Mouse (Mus musculus): ENCODE data around the gene Rnf222. TPM values are rescaled to one million over a fixed set of nuclear protein-coding genes. Genes with fewer than 3 reads are reported as not detected.
"Not testable (repeated sequence)": the region's sequence is repeated elsewhere in the genome, so short reads cannot be mapped to it uniquely, and the experiment has no call there.

Rnf222 gene
- polyA plus RNA-seq, 1 experiment from 2014 or later = 0.15 TPM

DNA sequence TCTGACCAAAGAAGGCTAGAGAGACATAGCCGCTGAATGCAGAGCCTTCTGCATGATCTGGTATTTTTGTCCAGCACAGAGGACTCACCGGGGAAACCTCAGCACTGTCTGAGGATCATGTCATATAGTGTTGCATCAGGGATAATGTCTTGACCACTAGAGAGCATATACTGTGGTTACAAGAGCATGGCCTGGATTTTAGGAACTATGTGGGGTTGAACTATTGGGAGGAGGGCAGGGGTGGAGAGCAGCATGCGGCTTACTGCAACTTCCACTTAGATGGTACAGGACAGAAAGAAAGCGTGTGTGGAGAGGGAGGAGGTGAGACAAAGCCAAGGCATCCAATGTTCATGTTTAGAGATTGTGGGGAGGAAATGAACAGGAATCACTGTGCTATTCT is 26.2 kb downstream of the Rnf222 start:
- no peak overlapping the region for H3K4me3 ChIP-seq
- no peak overlapping the region for H3K9ac ChIP-seq
- 79% methylated on average over 4 of the region's 4 CpGs for WGBS
- no peak overlapping the region for H3K4me2 ChIP-seq
- H3K27me3 ChIP-seq (replicated peaks) = no peaks in the 10 kb centered on the region; the same call in 1 of the 2 replicates
- H3K36me3 ChIP-seq = no peaks in the 10 kb centered on the region
- H3K27ac ChIP-seq (replicated peaks) = no peak overlapping the region
- ATAC-seq (ENCODE audit: extremely low read depth, insufficient number of reproducible peaks, low FRiP score, low TSS enrichment) = no peak
- H3K4me1 ChIP-seq = no peaks in the 10 kb centered on the region
- H3K9me3 ChIP-seq = no peaks in the 10 kb centered on the region

DNA sequence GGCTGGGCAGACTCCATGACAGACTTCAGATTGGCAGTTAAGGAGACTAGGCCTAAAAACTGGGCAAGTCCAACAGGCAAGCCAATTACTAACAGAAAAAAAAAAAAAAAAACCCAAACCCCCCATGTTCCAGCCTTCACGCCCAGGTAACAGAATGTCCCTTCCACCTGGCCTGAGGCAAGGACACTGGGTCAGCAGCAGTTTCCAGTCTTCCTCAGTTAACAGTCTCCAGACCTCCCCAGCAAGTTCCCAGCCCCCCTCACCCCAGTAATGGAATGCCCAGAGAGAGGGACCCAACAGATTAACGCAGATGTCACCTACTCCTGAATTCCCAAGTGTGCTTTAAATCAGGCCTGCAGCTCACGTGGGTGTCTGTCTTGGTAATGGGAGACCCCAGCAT is 34.8 kb downstream of the Rnf222 start:
- Histone ChIP-seq H3K27me3 (replicated peaks) (peaks cover 5% of the 10 kb centered on the region; the same call in 1 of the 2 replicates), H3K9ac (no peak overlapping the region), H3K4me3 (no peak overlapping the region), H3K4me2 (no peak overlapping the region), H3K27ac (replicated peaks) (no peak overlapping the region), H3K36me3 (no peaks in the 10 kb centered on the region), H3K9me3 (no peaks in the 10 kb centered on the region), H3K4me1 (no peaks in the 10 kb centered on the region)
- no peak for ATAC-seq (ENCODE audit: extremely low read depth, insufficient number of reproducible peaks, low FRiP score, low TSS enrichment)
- 62% methylated on average over 3 of the region's 3 CpGs for WGBS

DNA sequence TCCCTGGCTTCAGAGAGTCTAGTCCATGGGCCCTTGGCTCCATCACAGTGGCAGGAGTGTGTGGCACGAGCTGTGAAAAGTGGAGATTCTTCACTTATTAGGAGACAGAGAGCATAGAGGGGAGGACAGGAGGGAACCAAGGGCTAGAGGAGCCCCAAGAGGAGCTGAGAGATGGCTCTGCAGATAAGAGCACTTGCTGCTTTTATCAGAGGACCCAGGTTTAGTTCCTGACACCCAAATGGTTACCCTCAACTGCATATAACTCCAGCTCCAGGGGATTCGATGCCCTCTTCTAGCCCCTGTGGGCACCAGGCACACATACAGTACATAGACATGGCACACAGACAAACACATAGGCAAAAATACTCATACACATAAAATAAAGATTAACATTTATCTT is 36.4 kb downstream of the Rnf222 start:
- no peak overlapping the region for H3K4me2 ChIP-seq

DNA sequence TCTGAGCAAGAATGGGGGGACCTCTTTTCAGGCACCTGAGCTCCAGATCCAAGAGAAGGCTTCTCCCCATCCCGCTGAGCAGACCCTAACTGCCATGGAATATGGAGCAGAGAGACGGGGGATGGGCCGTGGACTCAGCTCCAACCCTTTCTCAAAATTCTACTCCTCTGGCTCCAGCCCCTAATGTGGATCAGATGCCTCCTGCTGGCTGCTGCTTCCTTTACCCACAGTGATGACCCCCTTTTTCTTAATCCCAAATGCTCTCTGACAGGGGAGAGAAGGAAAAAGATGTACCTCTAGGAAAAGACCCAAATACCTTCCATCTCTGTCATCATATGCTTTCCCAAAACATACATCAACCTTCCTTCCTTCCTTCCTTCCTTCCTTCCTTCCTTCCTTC is 38.6 kb downstream of the Rnf222 start, which contains the start of gene Odf4:
Odf4 (minus strand) TSS at position 101 of the 400 bp plus-strand sequence.
- Histone ChIP-seq H3K4me2 (no peak within 1 kb of the TSS), H3K4me3 (no peak within 1 kb of the TSS), H3K27me3 (replicated peaks) (peaks cover 4% of the 10 kb centered on the region; the same call in 1 of the 2 replicates), H3K36me3 (no peaks in the 10 kb centered on the region), H3K27ac (replicated peaks) (no peak within 1 kb of the TSS), H3K9me3 (no peaks in the 10 kb centered on the region), H3K9ac (no peak within 1 kb of the TSS), H3K4me1 (no peaks in the 10 kb centered on the region)
- no peak for ATAC-seq (ENCODE audit: extremely low read depth, insufficient number of reproducible peaks, low FRiP score, low TSS enrichment)
- 74% methylated on average over 3 of the region's 3 CpGs for WGBS

More for the DNA sequence above, 36.4 kb downstream of the Rnf222 start:
- Histone ChIP-seq H3K27me3 (replicated peaks) (peaks cover 5% of the 10 kb centered on the region; the same call in 1 of the 2 replicates), H3K9ac (no peak overlapping the region), H3K36me3 (no peaks in the 10 kb centered on the region), H3K4me1 (no peaks in the 10 kb centered on the region), H3K27ac (replicated peaks) (no peak overlapping the region), H3K9me3 (no peaks in the 10 kb centered on the region), H3K4me3 (no peak overlapping the region)
- WGBS = 71% methylated on average over 2 of the region's 2 CpGs
- no peak for ATAC-seq (ENCODE audit: extremely low read depth, insufficient number of reproducible peaks, low FRiP score, low TSS enrichment)

DNA sequence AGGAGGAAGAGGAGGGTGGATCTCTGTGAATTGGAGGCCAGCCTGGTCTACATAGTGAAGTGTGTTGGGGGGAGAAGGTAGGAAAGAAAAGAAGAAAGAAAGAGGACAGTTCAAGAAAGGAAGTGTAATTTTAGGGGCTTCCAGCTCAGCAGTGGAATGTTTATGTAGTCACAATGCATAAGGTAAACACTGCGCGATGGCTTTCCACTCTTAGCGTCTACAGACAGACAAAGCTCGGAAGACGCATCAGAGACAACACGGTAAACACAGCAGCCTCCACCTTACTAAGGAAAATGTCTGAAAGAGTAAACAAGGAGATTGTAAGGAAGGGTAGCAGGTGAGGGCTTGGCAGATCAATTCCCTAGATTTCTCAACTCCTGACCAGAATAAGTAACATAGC is 41.6 kb downstream of the Rnf222 start:
- ATAC-seq (ENCODE audit: extremely low read depth, insufficient number of reproducible peaks, low FRiP score, low TSS enrichment) = no peak
- no peaks in the 10 kb centered on the region; the same call in 1 of the 2 replicates for H3K27me3 ChIP-seq (replicated peaks)
- H3K9ac ChIP-seq = no peak overlapping the region
- no peaks in the 10 kb centered on the region for H3K4me1 ChIP-seq
- H3K36me3 ChIP-seq = no peaks in the 10 kb centered on the region
- H3K9me3 ChIP-seq = no peaks in the 10 kb centered on the region
- no peak overlapping the region for H3K4me2 ChIP-seq
- no peak overlapping the region for H3K27ac ChIP-seq (replicated peaks)
- no peak overlapping the region for H3K4me3 ChIP-seq
- WGBS = 63% methylated on average over 6 of the region's 6 CpGs

DNA sequence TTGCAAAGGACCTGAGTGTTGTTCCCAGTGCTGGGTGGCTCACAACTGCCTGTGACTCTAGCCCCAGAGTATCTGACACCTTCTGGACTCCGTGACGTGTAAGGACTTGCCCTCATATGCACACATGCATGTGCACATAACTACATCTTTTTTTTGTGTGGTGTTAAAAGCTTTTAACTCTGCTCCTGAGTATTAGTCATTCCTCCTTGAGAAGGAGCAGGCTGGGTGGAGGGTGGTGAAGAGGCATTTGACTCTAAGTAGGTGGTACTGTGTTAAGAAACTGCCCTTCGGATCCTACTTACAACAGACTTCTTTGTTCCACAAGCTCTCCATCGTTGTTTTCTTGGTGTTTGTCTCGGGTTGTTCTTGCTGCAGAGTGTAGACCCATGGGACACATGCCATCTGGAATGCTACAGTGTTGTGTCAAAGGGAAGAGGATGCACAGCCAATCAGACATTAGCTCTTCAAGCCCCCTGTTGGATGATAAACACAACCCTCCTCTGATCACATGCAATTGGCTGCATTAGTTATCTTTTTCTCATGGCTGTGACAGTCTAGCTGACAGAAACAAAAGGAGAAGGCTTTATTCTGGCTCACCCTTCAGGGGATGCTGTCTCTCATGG is 45.6 kb downstream of the Rnf222 start:
- no peak for ATAC-seq (ENCODE audit: extremely low read depth, insufficient number of reproducible peaks, low FRiP score, low TSS enrichment)
- H3K4me1 ChIP-seq = no peaks in the 10 kb centered on the region
- no peaks in the 10 kb centered on the region for H3K9me3 ChIP-seq
- H3K27me3 ChIP-seq (replicated peaks) = no peaks in the 10 kb centered on the region
- H3K4me2 ChIP-seq = no peak overlapping the region
- H3K27ac ChIP-seq (replicated peaks) = no peak overlapping the region
- no peak overlapping the region for H3K9ac ChIP-seq
- H3K36me3 ChIP-seq = no peaks in the 10 kb centered on the region
- H3K4me3 ChIP-seq = no peak overlapping the region
- WGBS = 71% methylated on average over 5 of the region's 5 CpGs

DNA sequence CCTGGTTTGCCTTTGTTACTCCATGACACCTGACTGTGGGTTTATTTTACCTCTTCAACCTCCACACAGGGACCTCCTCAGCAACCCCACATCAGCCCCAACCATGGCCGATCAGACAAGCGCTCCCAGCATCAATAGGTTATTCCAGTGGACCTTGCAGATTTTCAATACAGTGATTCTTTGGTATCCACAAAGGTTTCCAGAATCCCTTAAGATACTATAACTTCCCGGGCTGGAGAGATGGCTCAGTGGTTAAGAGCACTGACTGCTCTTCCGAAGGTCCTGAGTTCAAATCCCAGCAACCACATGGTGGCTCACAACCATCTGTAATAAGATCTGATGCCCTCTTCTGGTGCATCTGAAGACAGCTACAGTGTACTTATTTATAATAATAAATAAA is 48.6 kb downstream of the Rnf222 start:
- H3K4me1 ChIP-seq; H3K27ac ChIP-seq (replicated peaks); H3K9ac ChIP-seq; H3K36me3 ChIP-seq; H3K4me3 ChIP-seq; H3K9me3 ChIP-seq; H3K27me3 ChIP-seq (replicated peaks); ATAC-seq (ENCODE audit: extremely low read depth, insufficient number of reproducible peaks, low FRiP score, low TSS enrichment); H3K4me2 ChIP-seq: not testable (repeated sequence)
- WGBS = 79% methylated on average over 4 of the region's 4 CpGs

DNA sequence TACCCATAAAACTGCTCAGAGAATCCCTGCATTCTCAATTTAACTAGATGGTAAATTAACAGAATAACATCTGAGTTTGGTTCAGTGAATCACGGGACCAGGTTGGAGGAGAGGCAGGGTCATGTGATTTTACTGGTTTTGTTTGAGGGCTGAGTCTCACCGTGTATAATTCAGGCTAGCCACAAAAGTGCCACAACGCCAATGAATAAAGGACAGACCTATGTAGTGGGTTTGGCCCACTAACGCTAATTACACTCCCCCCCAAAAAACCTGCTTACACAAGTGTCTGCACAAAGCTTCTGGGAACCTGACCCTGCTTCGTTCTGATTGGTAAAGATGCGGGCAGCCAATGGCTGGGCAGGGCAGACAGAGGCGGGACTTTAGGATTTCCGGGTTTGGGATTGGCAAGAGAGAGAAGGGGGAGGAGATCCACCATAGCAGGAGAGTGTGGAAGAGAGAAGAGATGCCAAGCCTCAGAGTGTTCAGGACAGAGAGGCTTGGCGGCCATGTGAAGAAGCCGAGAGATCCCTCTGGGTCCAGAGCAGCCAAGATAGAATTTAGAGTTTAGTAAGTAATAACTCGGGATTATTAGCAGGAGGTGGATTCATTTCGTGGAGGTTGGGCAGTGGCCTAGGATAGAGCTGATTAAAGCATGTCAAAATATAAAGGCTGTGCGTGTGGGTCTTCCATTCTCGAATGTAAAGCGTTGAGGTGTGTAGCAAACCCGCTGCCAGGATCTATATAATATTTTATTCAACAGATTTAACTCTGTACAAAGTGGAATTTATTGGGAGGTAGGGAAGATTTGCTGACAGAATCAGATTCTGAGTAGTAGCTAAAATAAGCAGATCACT is 51.3 kb downstream of the Rnf222 start:
- Histone ChIP-seq H3K36me3 (no peaks in the 10 kb centered on the region; the same call in 1 of the 2 replicates), H3K27me3 (replicated peaks) (no peaks in the 10 kb centered on the region), H3K9ac (peak overlapping the region; percentile 84), H3K4me3 (peak overlapping the region; percentile 55), H3K4me2 (peak overlapping the region; percentile 67), H3K27ac (replicated peaks) (peak overlapping the region; percentile 51), H3K9me3 (no peaks in the 10 kb centered on the region), H3K4me1 (peaks cover 9% of the 10 kb centered on the region)
- peak; percentile 93 for ATAC-seq (ENCODE audit: extremely low read depth, insufficient number of reproducible peaks, low FRiP score, low TSS enrichment)
- 3% methylated on average over 16 of the region's 16 CpGs for WGBS

DNA sequence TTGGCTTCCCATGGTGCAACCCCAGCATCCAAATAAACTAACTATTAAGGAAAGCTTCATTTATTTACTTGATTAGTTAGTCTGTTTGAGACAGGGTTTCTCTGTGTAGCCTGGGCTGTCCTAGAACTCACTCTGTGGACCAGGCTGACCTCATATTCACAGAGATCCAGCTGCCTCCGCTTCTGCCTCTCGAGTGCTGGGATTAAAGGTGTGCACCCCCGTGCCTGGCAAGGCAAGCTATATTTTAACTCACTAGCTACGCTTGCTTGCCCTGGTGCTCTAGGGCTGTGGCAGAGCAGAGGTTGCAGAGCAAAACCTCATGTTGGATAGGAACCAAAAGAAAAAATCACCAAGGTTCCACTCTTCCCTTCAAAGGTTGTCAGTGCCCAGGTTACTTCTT is 52.2 kb downstream of the Rnf222 start:
- H3K9ac ChIP-seq = peak overlapping the region; percentile 84
- 62% methylated on average over 4 of the region's 4 CpGs for WGBS
- no peaks in the 10 kb centered on the region for H3K9me3 ChIP-seq
- peak overlapping the region; percentile 55 for H3K4me3 ChIP-seq
- H3K27ac ChIP-seq (replicated peaks) = no peak overlapping the region
- ATAC-seq (ENCODE audit: extremely low read depth, insufficient number of reproducible peaks, low FRiP score, low TSS enrichment) = no peak
- no peaks in the 10 kb centered on the region for H3K27me3 ChIP-seq (replicated peaks)
- peak overlapping the region; percentile 67 for H3K4me2 ChIP-seq
- peaks cover 9% of the 10 kb centered on the region for H3K4me1 ChIP-seq
- H3K36me3 ChIP-seq = peaks cover 2% of the 10 kb centered on the region; the same call in 1 of the 2 replicates

DNA sequence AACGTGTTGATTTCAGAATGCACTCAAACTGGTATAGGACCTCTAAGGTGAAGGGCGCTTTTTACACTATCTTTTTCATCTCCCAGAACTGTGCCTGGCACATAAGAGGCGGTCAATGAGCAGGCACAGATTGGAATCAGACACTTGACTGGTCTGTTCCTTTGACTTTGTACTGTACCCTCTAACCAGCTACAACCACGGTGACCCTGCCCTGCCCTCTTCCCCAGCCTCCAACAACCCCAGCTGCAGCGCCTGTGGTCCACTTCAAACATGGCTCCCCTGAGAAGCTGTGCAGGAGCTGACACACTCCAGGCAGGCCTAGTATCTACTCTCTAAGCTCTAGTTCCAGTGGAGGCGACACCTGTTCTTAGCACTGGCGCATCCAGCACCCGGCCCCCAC is 54.4 kb downstream of the Rnf222 start:
- Histone ChIP-seq H3K4me2 (no peak overlapping the region), H3K9ac (no peak overlapping the region), H3K4me3 (no peak overlapping the region), H3K36me3 (peaks cover 9% of the 10 kb centered on the region; the same call in 1 of the 2 replicates), H3K27me3 (replicated peaks) (peaks cover 8% of the 10 kb centered on the region; the same call in 1 of the 2 replicates), H3K4me1 (peaks cover 16% of the 10 kb centered on the region), H3K9me3 (no peaks in the 10 kb centered on the region), H3K27ac (replicated peaks) (no peak overlapping the region)
- no peak for ATAC-seq (ENCODE audit: extremely low read depth, insufficient number of reproducible peaks, low FRiP score, low TSS enrichment)
- WGBS = 68% methylated on average over 8 of the region's 8 CpGs

DNA sequence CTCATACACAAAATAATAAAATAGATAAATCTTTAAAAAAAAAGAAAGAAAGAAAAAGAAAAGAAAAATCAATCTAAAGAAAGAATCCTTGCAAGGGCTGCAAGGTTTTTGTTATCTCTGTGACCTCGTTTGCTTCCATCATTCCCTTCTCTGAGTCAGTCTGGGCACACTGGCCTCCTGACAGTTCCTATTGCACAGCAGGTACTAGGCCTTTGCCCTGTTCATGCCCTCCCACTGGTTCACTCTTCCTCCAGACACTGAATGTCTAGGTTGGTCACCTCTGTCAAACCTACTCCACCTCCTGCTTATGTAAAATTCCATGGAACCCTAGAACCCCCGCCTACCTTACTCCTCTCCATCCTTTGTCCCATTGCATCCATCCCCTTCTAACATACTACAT is 56.9 kb downstream of the Rnf222 start:
- H3K36me3 ChIP-seq = peaks cover 9% of the 10 kb centered on the region; the same call in 1 of the 2 replicates
- no peak overlapping the region for H3K4me2 ChIP-seq
- no peak overlapping the region for H3K27ac ChIP-seq (replicated peaks)
- peaks cover 13% of the 10 kb centered on the region; the same call in 1 of the 2 replicates for H3K27me3 ChIP-seq (replicated peaks)
- no peak for ATAC-seq (ENCODE audit: extremely low read depth, insufficient number of reproducible peaks, low FRiP score, low TSS enrichment)
- no peak overlapping the region for H3K9ac ChIP-seq
- H3K4me3 ChIP-seq = no peak overlapping the region
- H3K4me1 ChIP-seq = peaks cover 12% of the 10 kb centered on the region
- WGBS = 68% methylated on average over 2 of the region's 2 CpGs
- no peaks in the 10 kb centered on the region for H3K9me3 ChIP-seq

Data from heart, embryonic 13.5 days (tissue).